Mouse (Mus musculus): ENCODE measurements at regions not wholly inside any gene's neighbourhood (a gene's known extent, or its start where the extent isn't known, plus 50 kb on each side); places are given as distances from the start of the nearest gene placed in this dataset.
A peak's percentile ranks its signal among the peaks of the same experiment; 100 is the strongest.

GRCm38 (mm10) chr15:61399971-61400370, 477.2 kb upstream of the A1bg start:
- Histone ChIP-seq H3K4me2 (no peak overlapping the region), H3K4me3 (no peak overlapping the region), H3K27ac (ENCODE audit: poor library complexity, severe bottlenecking) (no peak overlapping the region), H3K36me3 (no peaks in the 10 kb centered on the region), H3K27me3 (replicated peaks) (no peaks in the 10 kb centered on the region), H3K9ac (no peak overlapping the region), H3K4me1 (replicated peaks) (peaks cover 4% of the 10 kb centered on the region), H3K9me3 (replicated peaks) (no peaks in the 10 kb centered on the region)
- ATAC-seq (ENCODE audit: insufficient number of reproducible peaks, low FRiP score), result no peak
- 38% methylated on average over 2 of the region's 2 CpGs for WGBS

- ATAC-seq (ENCODE audit: insufficient number of reproducible peaks, low FRiP score), result no peak
- 53% methylated on average over 3 of the region's 3 CpGs for WGBS
- no peak overlapping the region for H3K4me3 ChIP-seq
- H3K27ac ChIP-seq (ENCODE audit: poor library complexity, severe bottlenecking), result no peak overlapping the region
- H3K4me1 ChIP-seq (replicated peaks), result peaks cover 8% of the 10 kb centered on the region
- H3K36me3 ChIP-seq, result no peaks in the 10 kb centered on the region
- no peak overlapping the region for H3K9ac ChIP-seq
- no peak overlapping the region for H3K4me2 ChIP-seq
- H3K27me3 ChIP-seq (replicated peaks), result no peaks in the 10 kb centered on the region
- no peaks in the 10 kb centered on the region for H3K9me3 ChIP-seq (replicated peaks)
Observed at GRCm38 (mm10) chr15:61398829-61399228, 476.0 kb upstream of the A1bg start.

- no peak for ATAC-seq (ENCODE audit: insufficient number of reproducible peaks, low FRiP score)
- WGBS, result 76% methylated on average over 3 of the region's 3 CpGs
- no peak overlapping the region for H3K27ac ChIP-seq (ENCODE audit: poor library complexity, severe bottlenecking)
- peaks cover 8% of the 10 kb centered on the region for H3K4me1 ChIP-seq (replicated peaks)
- H3K9ac ChIP-seq, result no peak overlapping the region
- H3K9me3 ChIP-seq (replicated peaks), result no peaks in the 10 kb centered on the region
- no peak overlapping the region for H3K4me3 ChIP-seq
- no peaks in the 10 kb centered on the region for H3K36me3 ChIP-seq
- no peaks in the 10 kb centered on the region for H3K27me3 ChIP-seq (replicated peaks)
- no peak overlapping the region for H3K4me2 ChIP-seq
Observed at GRCm38 (mm10) chr15:61397061-61397460, 474.2 kb upstream of the A1bg start.

DNA sequence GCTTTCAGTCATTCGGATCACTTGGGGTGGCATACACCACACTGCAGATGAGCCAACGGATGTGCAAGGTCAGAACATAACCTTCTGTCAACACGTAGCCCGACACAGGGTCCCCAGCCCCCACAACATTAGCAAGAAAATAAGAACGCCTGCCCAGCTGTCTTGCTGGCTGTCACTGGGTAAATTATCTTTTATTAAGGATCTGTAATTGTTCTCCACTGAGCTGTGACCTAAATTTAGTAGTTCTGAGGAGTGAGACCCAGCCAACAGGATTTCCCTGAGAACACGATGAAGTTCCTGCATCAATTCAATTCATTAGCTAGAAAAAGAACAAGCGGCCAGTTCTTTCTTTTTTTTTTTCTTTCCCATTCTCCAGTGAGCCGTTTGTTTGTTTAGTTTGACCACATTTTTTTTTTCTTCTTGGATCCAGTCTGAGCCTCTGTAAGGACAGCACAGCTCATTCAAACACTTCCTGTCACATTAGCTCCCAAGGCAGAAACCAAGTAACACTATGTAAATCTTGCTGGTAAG, 472.5 kb upstream of the A1bg start:
- Histone ChIP-seq H3K4me1 (replicated peaks) (peaks cover 8% of the 10 kb centered on the region), H3K27ac (ENCODE audit: poor library complexity, severe bottlenecking) (peak overlapping the region; percentile 41; the same call in 1 of the 2 replicates), H3K4me2 (no peak overlapping the region), H3K36me3 (no peaks in the 10 kb centered on the region), H3K9me3 (replicated peaks) (no peaks in the 10 kb centered on the region), H3K4me3 (no peak overlapping the region), H3K9ac (no peak overlapping the region), H3K27me3 (replicated peaks) (no peaks in the 10 kb centered on the region)
- peak; percentile 42; the same call in 1 of the 2 replicates for ATAC-seq (ENCODE audit: insufficient number of reproducible peaks, low FRiP score)
- WGBS, result 15% methylated on average over 8 of the region's 8 CpGs

- Histone ChIP-seq H3K36me3 (no peaks in the 10 kb centered on the region), H3K4me1 (replicated peaks) (0 out of 2 replicates have a peak, but pooled peaks cover 4% of the 10 kb centered on the region), H3K27ac (ENCODE audit: poor library complexity, severe bottlenecking) (no peak overlapping the region), H3K27me3 (replicated peaks) (no peaks in the 10 kb centered on the region), H3K4me3 (no peak overlapping the region), H3K4me2 (no peak overlapping the region), H3K9me3 (replicated peaks) (no peaks in the 10 kb centered on the region), H3K9ac (no peak overlapping the region)
- WGBS, result 36% methylated on average over 3 of the region's 3 CpGs
- ATAC-seq (ENCODE audit: insufficient number of reproducible peaks, low FRiP score), result no peak
Observed at GRCm38 (mm10) chr15:61380666-61381065, 457.9 kb upstream of the A1bg start.

GRCm38 (mm10) chr15:61366276-61366675, 443.5 kb upstream of the A1bg start:
- no peak overlapping the region for H3K27ac ChIP-seq (ENCODE audit: poor library complexity, severe bottlenecking)
- no peak overlapping the region for H3K4me2 ChIP-seq
- H3K27me3 ChIP-seq (replicated peaks), result no peaks in the 10 kb centered on the region
- 66% methylated on average over 3 of the region's 3 CpGs for WGBS
- no peak overlapping the region for H3K9ac ChIP-seq
- H3K36me3 ChIP-seq, result no peaks in the 10 kb centered on the region
- H3K4me1 ChIP-seq (replicated peaks), result no peaks in the 10 kb centered on the region
- H3K9me3 ChIP-seq (replicated peaks), result no peaks in the 10 kb centered on the region
- no peak overlapping the region for H3K4me3 ChIP-seq
- no peak for ATAC-seq (ENCODE audit: insufficient number of reproducible peaks, low FRiP score)

- Histone ChIP-seq H3K9ac (no peak overlapping the region), H3K27ac (ENCODE audit: poor library complexity, severe bottlenecking) (no peak overlapping the region), H3K9me3 (replicated peaks) (no peaks in the 10 kb centered on the region), H3K36me3 (no peaks in the 10 kb centered on the region), H3K27me3 (replicated peaks) (no peaks in the 10 kb centered on the region), H3K4me1 (replicated peaks) (no peaks in the 10 kb centered on the region), H3K4me2 (no peak overlapping the region), H3K4me3 (no peak overlapping the region)
- ATAC-seq (ENCODE audit: insufficient number of reproducible peaks, low FRiP score), result no peak
- WGBS, result 89% methylated on average over 5 of the region's 5 CpGs
Observed at GRCm38 (mm10) chr15:61365511-61365910, 442.7 kb upstream of the A1bg start.

DNA sequence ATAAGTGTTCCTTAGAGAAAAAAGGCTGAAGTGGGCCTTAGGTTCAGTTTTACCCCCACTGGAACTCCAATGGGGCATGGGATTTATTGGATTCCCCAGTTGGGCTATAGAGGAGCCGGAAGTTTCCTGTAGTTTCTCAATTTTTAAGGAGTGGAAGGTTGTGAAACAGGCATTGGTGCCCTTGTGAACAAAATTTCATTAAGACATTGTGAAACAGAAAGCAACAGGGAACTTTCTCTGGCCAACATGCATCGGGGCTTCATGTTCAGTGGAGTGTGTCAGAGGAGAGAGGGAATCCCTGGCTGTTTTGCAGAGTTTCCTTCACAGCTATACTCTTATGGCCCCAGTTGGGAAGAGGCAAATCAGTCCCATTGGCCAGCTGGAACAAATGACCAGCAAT, 441.6 kb upstream of the A1bg start:
- no peak for ATAC-seq (ENCODE audit: insufficient number of reproducible peaks, low FRiP score)
- Histone ChIP-seq H3K9me3 (replicated peaks) (no peaks in the 10 kb centered on the region), H3K9ac (no peak overlapping the region), H3K4me1 (replicated peaks) (no peaks in the 10 kb centered on the region), H3K4me2 (no peak overlapping the region), H3K36me3 (no peaks in the 10 kb centered on the region), H3K27ac (ENCODE audit: poor library complexity, severe bottlenecking) (no peak overlapping the region), H3K4me3 (no peak overlapping the region), H3K27me3 (replicated peaks) (no peaks in the 10 kb centered on the region)
- 86% methylated on average over 2 of the region's 2 CpGs for WGBS

DNA sequence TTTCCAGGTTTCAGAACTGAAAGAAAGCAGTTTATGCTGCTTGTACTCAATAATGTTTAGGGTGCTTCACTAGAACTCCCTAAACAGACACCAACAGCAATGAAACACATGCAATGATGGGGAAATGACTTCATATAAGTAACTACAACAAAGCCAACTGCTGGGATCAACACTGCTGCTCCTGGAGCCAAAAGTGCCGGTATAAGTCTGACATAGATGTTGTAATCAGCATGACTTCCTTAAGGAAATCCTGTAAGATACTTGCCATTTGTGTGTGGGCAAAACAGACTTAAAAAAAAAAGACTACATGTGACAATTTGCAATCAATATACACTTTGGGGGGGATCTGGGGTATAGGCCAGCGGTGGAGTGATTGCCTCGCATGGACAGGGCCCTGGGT, 438.4 kb upstream of the A1bg start:
- no peak overlapping the region for H3K9ac ChIP-seq
- no peak overlapping the region for H3K27ac ChIP-seq (ENCODE audit: poor library complexity, severe bottlenecking)
- H3K27me3 ChIP-seq (replicated peaks), result no peaks in the 10 kb centered on the region
- no peaks in the 10 kb centered on the region for H3K4me1 ChIP-seq (replicated peaks)
- no peaks in the 10 kb centered on the region for H3K9me3 ChIP-seq (replicated peaks)
- H3K36me3 ChIP-seq, result no peaks in the 10 kb centered on the region
- H3K4me2 ChIP-seq, result no peak overlapping the region
- no peak overlapping the region for H3K4me3 ChIP-seq
- 61% methylated on average over 3 of the region's 3 CpGs for WGBS
- no peak for ATAC-seq (ENCODE audit: insufficient number of reproducible peaks, low FRiP score)

GRCm38 (mm10) chr15:61355344-61355743, 432.5 kb upstream of the A1bg start:
- Histone ChIP-seq H3K27ac (ENCODE audit: poor library complexity, severe bottlenecking) (no peak overlapping the region), H3K9ac (no peak overlapping the region), H3K36me3 (no peaks in the 10 kb centered on the region), H3K4me3 (no peak overlapping the region), H3K4me1 (replicated peaks) (no peaks in the 10 kb centered on the region), H3K4me2 (no peak overlapping the region), H3K9me3 (replicated peaks) (no peaks in the 10 kb centered on the region), H3K27me3 (replicated peaks) (no peaks in the 10 kb centered on the region)
- ATAC-seq (ENCODE audit: insufficient number of reproducible peaks, low FRiP score), result no peak

DNA sequence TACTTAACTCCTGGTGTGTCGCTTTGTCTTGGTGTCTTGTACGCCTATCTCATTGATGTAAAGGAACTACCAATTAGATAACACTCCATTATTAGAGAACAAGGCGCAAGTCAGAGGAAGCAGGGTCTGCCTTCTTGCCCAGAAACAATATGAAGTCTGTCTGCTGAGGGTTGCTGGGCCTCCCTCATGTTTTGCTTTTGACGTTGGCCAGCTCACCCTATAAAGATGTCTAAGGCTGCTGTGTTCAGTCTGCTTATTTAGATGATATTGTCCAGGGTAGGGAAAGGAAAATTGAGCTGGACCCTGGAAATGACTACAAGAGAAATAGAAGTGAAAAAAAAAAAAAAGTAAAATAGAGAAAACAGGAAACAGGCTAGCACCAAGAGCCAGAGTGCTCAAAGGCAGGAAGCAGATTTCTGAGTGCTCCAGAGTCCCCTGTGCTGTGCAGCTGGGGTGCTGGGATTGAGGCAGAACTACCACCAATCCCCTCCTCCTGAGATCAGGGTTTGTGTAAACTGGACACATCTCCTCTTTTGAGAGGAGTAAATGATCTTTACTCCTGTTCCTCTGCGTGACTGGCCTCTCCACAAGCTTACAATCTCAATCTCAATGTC, 429.0 kb upstream of the A1bg start:
- H3K4me2 ChIP-seq, result no peak overlapping the region
- no peak overlapping the region for H3K4me3 ChIP-seq
- no peaks in the 10 kb centered on the region for H3K9me3 ChIP-seq (replicated peaks)
- H3K36me3 ChIP-seq, result no peaks in the 10 kb centered on the region
- peak; percentile 66; the same call in 1 of the 2 replicates for ATAC-seq (ENCODE audit: insufficient number of reproducible peaks, low FRiP score)
- WGBS, result 50% methylated on average over 5 of the region's 5 CpGs
- peak overlapping the region; percentile 40; the same call in 1 of the 2 replicates for H3K27ac ChIP-seq (ENCODE audit: poor library complexity, severe bottlenecking)
- H3K4me1 ChIP-seq (replicated peaks), result no peaks in the 10 kb centered on the region
- no peaks in the 10 kb centered on the region for H3K27me3 ChIP-seq (replicated peaks)
- H3K9ac ChIP-seq, result no peak overlapping the region

DNA sequence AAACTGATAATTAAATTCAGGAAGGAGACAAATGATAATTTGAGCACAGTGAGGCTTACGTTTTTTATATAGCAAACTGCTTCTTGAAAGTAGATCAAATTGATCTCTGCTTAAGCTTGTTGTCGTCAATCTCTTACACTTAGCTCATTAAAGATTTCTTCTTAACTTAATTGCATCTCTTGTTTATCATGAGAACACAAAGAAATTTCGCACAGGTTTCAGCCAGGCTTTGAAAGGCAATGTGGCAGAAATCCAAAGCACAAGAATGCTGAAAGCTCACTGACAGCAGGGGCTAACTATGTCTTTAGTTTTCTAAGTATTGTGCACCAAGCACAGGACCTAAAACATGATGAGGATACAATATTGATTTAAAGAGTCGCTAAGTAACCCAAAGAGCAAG, 422.3 kb upstream of the A1bg start:
- WGBS, result 63% methylated on average over 4 of the region's 4 CpGs
- Histone ChIP-seq H3K4me2 (no peak overlapping the region), H3K27me3 (replicated peaks) (no peaks in the 10 kb centered on the region), H3K27ac (ENCODE audit: poor library complexity, severe bottlenecking) (no peak overlapping the region), H3K4me3 (no peak overlapping the region), H3K9ac (no peak overlapping the region), H3K9me3 (replicated peaks) (no peaks in the 10 kb centered on the region), H3K36me3 (no peaks in the 10 kb centered on the region), H3K4me1 (replicated peaks) (no peaks in the 10 kb centered on the region)
- no peak for ATAC-seq (ENCODE audit: insufficient number of reproducible peaks, low FRiP score)
